Mouse (Mus musculus) gastrocnemius, adult 8-10 months (tissue): ENCODE results near the gene Prkn. TPM values are rescaled to one million over a fixed set of nuclear protein-coding genes. Genes with fewer than 3 reads are reported as not detected.

Experiments
- DNase-seq, 2 experiments: peaks; one replicate each; pipeline ENCODE4 v3.0.0; 2022; ENCODE audit warnings: low spot score in 2 of 2
- total RNA-seq, 4 experiments: library from RNA; stranded (reverse); gene quantifications; 2 replicates each; pipeline ENCODE4 v1.2.4; 2022

Prkn gene
- 10 to 100 TPM; 21.6 to 26.5 (median 23.0) TPM for total RNA-seq

DNA sequence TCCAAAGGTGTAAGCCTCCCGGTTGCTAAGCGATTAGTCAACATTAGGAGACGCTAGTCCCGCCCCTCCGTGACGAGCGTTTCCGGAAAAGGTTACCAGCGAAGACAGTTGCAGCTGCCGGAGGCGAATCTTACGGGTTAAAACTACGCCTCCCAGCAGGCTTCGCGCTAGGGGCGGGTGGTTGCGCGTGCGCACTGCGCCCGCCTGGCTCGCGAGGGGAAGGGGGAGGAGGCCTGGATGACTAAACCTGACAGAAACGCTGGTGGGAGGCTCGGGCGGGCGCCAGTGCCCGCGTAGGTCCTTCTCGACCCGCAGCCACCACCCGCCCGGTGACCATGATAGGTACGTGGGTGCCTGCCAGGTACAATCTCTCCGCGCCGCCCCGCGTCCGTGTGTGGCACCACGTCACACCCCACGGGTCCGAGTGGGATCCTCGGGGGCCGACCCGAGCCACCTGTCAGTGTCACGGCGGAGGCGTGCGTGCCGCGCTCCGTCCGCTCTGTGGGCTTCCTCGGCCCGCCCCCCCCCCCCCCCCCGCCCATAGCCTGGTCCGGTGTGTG lies at the start of gene Prkn, which contains the start of gene Pacrg:
Gene Prkn, plus strand, starts transcription at position 237 of the 560 bp plus-strand sequence.
Gene Pacrg, minus strand, starts transcription at position 164 of the 560 bp plus-strand sequence.
- DNase-seq, result peak; percentile 96 to 97

DNA sequence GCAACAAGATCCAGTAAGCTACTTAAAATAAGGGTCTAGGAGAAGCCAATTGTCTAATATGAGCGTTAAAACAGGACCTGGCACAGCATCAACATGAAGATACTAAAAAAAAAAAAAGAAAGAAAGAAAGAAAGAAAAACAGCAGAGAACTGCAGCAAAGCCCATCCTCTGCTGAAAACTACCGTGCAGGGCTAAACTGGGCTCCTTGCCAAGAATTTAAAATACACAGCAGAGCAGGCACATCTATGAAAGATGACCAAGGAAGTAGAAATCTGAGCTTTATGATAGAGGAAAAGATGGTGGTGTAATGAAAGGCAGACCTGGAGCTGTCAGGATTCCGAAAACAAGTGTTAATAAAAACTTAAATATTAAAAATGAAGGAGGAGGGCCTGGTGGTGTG lies 48.5 kb upstream of the Prkn start:
- DNase-seq, result no peak

DNA sequence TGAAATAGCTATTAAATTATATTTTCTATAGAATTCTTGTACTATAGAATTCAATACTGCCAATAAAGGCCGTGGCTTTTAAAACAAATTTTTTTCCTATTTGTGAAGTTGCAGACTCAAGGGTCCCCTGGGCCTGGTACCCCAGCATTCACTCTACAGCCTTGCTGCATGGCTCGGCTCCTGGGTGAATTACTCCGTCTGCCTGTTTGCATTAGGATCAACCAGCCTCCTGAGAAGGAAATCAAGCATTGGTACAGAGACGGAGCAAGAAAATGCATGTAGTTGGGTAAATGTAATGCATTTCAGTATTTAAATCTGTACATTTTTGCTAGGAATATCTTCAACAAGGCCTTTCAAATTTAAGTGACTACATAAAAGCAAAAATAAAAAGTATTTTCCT lies 33.5 kb upstream of the Prkn start:
- DNase-seq, result no peak

DNA sequence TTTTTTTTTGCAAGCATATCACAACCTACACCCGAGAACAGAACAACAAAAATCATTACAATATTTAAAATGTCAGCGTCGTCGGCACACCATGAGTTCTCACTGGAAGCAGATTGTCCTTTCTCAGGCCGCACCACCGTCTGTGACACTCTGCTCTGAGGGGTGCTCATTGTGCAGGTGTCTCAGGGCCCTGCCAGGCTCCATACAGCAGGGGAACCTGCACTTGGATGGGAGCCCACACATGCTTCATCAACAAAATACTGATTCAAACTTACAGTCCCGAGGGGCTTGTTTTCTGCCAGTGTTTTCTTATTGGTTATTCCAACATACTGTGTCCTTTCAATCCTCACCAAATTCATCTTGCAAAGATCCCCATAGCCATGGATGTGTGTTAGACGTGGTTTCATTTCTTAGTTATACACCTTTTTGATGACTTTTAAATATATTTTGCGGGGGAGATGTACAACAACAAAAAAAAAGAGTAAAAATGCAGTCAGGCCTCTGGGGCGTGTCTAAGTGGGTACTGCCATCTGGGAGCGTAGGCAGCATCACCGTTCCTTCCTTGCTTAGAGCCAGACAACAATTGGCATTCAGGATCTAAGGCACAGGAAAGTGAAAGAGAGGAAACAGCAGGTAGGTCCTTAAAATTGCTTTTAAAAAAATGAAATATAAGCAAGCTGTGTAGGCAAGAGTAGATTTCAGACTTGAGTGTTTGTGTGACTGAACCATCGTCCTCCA lies 32.8 kb upstream of the Prkn start:
- DNase-seq, result no peak

DNA sequence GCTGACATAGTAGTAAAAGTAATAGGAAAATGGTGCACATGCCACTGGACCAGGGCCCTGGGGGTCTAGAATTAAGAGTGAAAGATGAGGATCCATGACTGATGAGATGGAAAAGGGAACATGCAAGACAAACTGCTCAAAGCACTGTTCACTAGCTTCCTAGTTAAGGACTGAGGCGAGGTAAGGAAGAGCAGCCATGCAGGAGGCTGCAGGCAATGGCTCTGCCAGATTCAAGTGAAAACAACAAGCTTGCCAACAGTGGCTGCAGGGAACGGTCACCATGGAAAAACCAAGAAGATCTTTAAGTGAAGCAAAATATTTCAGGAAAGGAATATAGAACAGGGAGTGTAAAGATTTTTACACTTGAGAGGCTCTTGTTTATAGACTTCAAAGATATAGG lies 31.6 kb upstream of the Prkn start:
- DNase-seq, result no peak

DNA sequence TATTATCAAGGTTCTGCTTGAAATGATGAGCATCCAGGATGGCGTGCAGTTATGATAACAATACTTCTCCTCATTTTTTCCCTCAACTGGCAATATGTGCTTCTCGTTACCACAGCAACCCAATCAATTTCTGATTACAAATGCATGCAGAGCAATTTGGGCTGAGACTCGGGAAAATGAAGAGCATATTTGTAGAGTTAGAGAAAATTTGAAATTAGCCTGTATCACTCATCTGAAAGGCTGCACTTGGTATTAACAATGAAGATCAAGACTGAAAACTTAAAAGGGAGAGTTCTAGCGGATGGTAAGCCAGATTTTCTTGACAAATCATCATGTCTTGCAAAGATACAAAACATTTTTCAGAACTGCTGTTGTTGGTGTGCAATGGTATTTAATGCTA lies 21.2 kb upstream of the Prkn start:
- no peak for DNase-seq

DNA sequence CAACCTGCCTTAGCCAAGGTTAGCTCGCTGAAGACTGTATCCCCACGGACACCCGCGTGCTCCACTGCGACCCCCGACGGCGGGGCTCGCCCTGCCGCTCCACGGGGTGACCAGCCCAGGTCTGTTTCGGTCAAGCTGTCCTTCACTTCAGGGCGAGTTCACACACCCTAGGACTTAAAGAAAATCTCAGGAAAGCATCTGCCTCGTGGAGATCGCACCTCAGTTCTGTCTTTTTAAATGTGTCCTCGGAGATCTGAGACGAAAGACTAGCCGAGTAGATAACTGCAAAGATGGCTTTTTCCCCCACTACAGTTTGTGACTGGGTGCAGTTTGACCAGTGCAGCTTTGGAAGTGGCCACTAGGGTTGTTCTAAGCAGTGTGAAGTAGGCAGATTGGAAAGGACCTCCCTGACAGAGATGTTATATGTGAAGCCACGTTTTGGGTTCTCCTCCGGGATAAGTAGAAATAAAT lies 582 bp downstream of the Prkn start:
- peak; percentile 25 to 28 for DNase-seq

DNA sequence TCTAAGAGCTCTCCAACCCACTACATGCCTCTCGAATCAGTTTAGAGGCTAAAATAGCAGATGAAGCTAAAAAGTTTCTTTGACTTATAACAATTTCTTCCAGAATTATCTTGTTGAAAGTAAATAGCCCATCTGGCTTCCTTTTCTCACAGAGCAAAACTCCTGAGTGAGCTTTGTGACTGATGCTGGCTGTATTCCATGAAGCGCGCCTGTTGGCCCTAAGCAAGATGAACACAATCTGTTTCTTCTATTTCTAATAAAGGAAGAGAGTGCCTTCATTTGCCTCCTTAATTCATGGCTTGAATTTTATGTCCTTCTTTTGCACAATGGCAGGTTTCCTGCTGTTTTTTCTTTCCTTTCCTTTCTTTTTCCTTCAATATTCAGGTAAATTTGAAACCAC lies 14.0 kb downstream of the Prkn start:
- no peak for DNase-seq

DNA sequence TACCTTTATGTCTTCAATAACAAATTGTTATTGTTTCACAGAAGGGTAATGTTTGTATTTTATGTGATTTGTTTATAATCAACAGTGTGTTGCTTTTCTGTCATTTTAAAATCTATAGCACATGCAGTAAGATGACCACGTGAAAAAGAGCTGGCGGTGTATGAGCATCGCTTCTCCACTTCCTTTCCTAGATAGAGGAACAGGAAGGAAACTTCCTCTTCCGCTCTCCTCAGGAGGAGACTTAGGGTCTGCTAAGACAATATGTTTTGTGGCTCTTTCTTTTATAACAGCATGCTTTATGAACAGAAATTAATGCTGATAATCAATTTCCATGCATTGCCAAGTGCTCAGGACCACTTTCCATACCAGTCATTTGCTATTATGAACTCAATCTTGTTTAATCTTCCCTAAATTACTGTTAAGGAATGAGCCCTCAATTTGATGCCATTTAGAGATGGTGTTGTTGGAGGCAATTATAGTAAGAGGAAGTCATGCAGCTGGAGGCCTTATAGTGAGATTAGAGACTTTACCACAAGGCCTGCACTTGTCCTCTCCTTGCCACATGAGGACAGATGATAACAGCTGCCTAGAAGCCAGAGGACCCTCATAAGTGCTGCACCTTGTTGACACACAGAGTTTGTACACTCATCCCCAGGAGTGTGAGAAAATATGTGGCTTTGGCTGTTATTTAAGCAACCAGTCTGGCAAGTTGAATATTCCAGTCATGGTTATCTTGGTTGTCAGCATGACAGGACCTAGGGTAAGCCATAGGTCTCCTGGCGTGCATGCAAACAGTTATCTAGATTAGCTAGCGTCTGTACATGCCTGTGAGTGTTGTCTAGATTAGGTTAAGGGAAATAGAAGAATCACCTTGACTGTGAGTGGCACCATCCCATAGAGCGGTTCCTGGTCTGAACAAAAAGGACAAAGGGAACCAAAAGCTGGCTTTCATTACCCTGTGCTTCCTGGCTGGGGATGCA lies 34.3 kb downstream of the Prkn start:
- no peak for DNase-seq

DNA sequence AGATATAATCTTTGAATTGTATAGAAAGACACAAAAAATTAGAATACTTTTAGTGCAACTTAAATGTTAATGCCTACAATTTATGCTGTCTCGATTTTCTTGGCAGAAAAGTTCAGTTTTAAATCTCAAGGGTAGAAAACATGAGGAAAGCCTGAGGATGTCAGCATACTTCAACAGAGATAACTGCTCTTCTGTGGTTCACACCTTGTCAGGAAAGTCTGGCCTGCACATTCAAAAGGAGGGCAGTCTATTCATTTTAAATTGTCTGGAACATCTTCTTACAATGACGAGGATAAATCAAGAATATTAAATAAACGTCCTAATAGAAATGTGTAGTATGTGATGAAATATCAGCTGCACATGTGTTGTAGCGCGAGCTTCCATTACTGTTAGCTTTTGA lies 38.8 kb downstream of the Prkn start:
- DNase-seq, result no peak

DNA sequence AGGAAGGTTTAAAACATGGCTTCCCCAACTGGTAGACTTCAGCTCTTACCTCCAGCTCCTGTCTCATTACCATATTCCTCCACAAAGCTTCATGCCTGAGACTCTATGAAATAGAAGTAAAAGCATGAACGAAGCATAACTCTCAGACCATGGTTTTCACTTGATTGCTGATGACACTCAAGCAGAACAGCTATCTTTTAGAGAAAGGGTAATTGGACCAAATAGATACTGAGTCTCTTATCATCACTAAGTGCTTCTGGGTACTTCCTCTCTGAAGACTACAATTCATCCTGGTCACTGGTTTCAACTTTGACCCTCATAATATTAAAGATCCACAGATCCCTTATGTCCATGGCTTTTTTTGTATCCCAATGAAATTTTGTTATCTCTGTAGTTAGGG lies 42.1 kb downstream of the Prkn start:
- DNase-seq, result no peak

DNA sequence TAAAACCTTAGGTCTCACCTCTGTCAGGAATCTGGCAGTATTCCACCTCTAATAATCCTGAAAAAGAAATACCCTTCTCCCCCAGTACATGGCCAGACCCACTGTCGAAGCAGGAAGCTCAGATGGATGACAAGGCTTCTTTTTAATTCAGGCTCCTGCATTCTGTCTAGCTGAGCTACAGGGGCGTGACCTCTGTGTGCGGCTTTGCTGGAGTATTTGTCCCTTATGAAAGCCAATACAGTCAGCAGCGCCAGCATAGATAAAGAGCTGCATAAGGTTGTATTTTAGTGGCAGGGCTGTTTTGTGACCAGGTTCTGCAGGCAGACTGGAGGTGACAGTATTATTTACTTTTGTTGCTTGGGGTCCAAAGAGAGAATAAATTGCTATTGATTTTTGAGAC lies 47.7 kb downstream of the Prkn start:
- DNase-seq, result no peak

DNA sequence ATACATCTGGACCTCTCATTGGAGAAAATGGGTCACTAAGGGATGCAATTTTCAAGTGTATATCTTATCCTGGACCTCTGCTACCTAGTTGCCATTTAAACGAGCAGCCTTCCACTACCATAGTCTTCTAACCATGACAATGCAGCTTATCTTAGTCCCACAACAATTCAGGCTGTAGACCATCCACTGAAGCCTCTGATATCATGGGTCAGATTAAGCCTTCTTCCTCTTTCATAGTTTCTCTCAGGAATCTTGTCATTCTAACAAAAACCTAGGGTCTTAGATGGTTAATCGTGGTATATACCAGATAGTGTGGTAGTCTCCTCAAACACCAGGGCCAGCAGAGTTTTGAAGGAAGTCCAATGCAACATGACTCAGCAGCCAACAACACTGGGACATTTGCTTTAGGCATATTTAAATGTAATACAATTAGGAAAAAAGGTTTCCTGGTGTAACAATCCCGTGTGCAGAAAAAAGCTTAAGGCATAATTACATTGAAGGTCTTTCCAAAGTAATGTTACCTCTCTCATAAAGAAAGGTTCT lies 61.6 kb downstream of the Prkn start:
- DNase-seq, result no peak

DNA sequence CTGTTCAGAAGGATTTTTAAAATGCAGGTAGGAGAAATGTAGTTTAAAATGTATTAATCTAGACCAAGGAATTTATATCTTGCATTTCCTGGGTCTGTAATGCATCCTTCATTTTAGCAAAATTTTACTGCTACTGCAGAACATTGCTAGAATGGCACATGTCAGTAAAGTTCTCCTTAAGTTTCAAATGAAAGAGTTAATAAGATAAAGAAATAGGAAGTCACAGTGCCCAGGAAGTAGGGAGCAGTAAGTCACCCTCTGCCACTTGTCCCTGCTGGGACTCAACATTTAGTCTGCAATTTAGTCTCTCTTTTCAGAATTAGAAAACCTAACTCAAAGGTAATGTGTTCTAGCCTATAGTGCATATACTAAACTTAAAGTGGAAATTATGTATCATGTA lies 96.5 kb downstream of the Prkn start:
- DNase-seq, result no peak

DNA sequence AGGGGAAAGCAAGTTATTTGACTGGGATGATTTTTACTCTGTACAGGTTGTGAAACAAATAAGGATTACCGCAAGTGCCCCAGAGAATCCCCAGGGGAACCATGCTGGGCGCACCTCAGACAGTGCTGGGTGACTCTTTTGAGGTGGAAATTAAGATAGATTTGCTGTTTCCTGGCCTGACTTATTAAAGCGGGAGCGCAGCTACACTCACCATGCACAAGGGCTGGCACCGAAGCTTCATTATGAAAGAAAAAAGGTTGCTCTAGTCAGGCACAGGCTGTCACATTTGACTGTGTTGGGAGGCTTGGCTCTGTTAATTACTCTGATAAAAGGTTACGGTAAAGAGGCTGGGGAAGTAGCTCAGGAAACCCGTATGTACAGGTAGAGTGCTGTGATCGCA lies 97.7 kb downstream of the Prkn start:
- DNase-seq, result no peak

DNA sequence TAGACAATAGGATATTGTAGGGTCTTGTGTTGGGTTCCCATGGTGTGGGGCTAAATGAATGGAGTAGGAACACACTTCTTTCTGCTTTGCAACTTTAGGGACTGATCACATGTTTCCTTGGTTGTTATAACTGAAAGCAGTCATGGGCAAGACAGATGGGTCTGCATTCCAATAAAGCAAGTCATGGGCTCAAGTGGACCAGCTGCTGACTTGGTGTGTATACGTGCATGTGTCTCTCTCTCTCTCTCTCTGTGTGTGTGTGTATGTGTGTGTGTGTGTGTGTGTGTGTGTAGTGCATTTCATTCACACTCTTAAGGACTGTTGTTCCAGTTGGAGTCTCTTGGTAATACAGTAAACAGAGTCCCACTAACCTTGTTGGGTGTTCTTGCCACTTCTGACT lies 98.6 kb downstream of the Prkn start:
- DNase-seq, result no peak

DNA sequence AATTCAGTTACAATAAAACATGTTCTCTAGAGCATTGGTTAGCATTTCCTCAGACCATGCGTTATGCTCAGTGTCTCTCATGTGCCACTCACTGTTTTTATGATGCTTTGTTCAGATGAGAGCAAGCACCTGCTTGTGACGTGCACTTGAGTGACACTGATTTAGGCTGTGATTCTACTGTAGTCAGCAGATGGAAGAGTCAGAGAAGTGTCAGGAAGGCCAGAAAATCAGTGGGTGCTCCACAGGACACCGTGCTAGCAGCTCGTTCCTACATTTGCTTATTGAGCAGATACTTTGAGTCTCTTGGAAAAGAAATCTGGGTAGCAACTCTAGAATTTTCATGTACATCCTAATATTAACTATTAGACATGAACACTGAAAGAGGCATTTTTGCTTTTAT lies 106.4 kb downstream of the Prkn start:
- DNase-seq, result no peak

DNA sequence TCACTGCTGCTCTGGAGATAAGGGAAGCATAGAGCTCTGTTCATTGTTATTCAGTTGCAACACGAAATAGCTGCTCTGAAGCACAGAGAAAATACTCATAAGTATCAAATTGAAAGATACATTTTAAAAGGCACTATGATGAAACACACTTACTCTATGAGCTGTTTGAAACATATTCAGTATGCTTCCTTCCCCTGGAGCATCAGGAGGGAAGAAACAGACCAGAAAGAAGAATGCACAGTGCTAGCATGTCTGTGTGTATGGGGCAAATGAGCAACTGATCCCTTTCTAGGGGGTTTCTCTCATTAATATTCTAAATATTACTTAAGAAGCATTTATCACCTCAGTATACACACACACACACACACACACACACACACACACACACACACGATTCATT lies 107.4 kb downstream of the Prkn start:
- no peak for DNase-seq

DNA sequence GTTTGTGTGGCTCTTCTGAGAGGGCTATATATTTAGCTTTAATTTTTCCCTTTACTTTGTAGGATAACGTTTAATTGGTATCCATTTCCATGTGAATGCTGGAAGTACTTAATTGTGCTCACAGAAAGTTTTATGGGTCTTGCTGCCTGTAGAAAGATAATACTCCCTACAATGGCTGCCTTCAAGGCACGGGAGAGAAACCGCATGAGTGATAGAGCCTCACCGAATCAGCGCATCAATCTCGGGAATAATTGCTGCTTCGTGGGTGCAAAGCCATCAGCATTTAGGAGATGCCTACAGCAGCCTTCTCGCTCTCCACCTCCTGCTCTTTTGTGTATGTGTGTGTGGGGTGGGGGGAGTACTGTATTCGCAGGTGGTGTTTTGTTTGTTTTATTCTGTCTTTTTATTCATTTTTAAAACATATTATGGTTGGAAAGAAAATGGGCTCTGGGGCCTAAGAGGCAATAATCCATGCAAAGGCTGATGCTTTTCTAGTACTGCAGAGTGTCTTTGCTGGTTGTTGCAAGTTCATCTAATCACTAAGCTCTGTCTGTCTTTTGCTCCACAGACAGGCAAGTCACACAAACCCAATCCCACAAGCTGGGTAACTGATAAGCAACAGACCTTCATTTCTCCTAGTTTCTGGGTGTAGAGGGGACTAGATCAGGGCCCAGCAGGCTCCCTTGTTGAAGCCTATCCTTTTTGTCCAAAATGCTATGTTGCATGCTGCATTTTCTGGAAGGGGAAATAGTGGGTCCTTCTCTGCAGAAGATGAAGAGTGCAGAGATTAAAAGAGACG lies 119.1 kb downstream of the Prkn start:
- DNase-seq, result no peak

DNA sequence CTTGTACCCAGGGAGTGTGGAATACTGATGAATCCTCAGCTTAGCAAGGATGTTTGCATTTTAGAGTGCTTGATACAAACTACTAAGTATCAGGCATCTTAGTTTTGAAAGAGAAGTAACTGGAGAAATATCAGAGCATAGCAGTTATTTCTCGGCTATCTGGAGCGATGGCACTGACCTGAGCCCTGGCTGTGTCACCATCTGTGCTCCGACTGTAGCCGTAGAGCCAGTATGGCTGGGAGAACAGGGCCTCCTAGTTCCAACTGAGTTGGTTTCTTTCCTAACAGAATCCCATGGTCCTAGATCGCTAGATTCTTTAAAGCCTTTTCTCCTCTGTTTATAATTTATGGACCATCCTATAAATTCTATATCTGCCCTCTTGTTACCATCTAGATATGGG lies 122.0 kb downstream of the Prkn start:
- no peak for DNase-seq

DNA sequence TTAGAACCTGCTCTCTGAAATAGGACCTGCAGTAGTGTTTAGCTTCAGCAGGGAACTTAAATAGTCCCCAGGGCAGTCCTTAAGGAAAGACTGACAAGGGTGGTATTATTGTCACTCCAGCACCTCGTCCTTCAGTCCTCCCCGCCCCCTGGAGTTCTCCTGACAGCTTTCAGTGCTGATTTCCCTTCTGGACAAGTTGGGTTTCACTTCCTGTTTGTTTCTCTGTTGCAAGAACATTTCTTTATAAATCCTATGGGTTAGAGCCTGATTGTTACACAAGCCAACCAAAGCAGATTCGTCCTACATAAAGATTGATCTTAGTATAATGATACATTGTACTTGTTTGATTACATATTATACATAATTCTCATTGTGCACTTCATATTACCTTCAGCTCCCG lies 142.0 kb downstream of the Prkn start:
- DNase-seq, result no peak
